Mouse (Mus musculus) mouse embryonic stem cell (cell line): Measurements from ENCODE around the gene Zfp553.

Source experiments
- in situ Hi-C, 2 experiments: fragments of 300-500 bp; cut with MboI; formaldehyde crosslinking; loops; 1 replicate in 1 of 2; 3 replicates in 1 of 2; pipeline ENCODE4 v1.14.3; 2019 to 2020; ENCODE audit warnings: low sequenced_read_pairs in 2 of 2, low pct_unique_long_range_greater_than_20kb in 1 of 2, mixed read lengths in 1 of 2; ENCODE audit not compliant: unreplicated experiment in 1 of 2

Zfp553 gene

GRCm38 (mm10) chr7:127232622-127233367 lies at the start of gene Zfp553, which contains the start of gene Sept1:
Gene Zfp553 (plus strand): TSS chr7:127233061.
Gene Sept1 (minus strand): TSS chr7:127233130.
- in situ Hi-C loops, result no loop called here

GRCm38 (mm10) chr7:127183345-127183744 lies 49.5 kb upstream of the Zfp553 start:
- in situ Hi-C loops, result loop anchor here in 1 of 2 experiments (10.0 kb wide), 1 partner anchor 59 kb away; the partner anchor contains the start of gene Qprt

- in situ Hi-C loops, result loop anchor here in 1 of 2 experiments (10.0 kb wide), 1 partner anchor 59 kb away; the partner anchor contains the start of gene Qprt
These were observed 49.0 kb upstream of the Zfp553 start for GRCm38 (mm10) chr7:127183828-127184227.

GRCm38 (mm10) chr7:127184720-127185119 lies 48.1 kb upstream of the Zfp553 start:
- in situ Hi-C loops, result loop anchor here in 1 of 2 experiments (10.0 kb wide), 1 partner anchor 60 kb away; the partner anchor contains the start of gene Qprt

- in situ Hi-C loops, result loop anchor here in 1 of 2 experiments (10.0 kb wide), 1 partner anchor 61 kb away; the partner anchor contains the start of gene Qprt
These were observed 47.3 kb upstream of the Zfp553 start for GRCm38 (mm10) chr7:127185601-127186000.

GRCm38 (mm10) chr7:127187351-127187750 lies 45.5 kb upstream of the Zfp553 start:
- in situ Hi-C loops, result loop anchor here in 1 of 2 experiments (10.0 kb wide), 1 partner anchor 63 kb away; the partner anchor contains the start of gene Qprt

- in situ Hi-C loops, result loop anchor here in 1 of 2 experiments (10.0 kb wide), 1 partner anchor 64 kb away; the partner anchor contains the start of gene Qprt
These were observed 44.3 kb upstream of the Zfp553 start for GRCm38 (mm10) chr7:127188305-127189276.

- in situ Hi-C loops, result no loop called here
These were observed 42.2 kb upstream of the Zfp553 start for GRCm38 (mm10) chr7:127190672-127191071.

GRCm38 (mm10) chr7:127192989-127193388 lies 39.9 kb upstream of the Zfp553 start:
- in situ Hi-C loops, result no loop called here

GRCm38 (mm10) chr7:127194011-127194632 lies 38.7 kb upstream of the Zfp553 start:
- in situ Hi-C loops, result no loop called here

GRCm38 (mm10) chr7:127194633-127195029 lies 38.2 kb upstream of the Zfp553 start:
- in situ Hi-C loops, result no loop called here

- in situ Hi-C loops, result no loop called here
These were observed 37.1 kb upstream of the Zfp553 start, which contains the start of gene Cd2bp2 for GRCm38 (mm10) chr7:127195544-127196295. Gene Cd2bp2 (minus strand): TSS chr7:127196050.

- in situ Hi-C loops, result no loop called here
These were observed 36.4 kb upstream of the Zfp553 start for GRCm38 (mm10) chr7:127196484-127196883.

- in situ Hi-C loops, result no loop called here
These were observed 26.3 kb upstream of the Zfp553 start for GRCm38 (mm10) chr7:127206606-127207005.

- in situ Hi-C loops, result no loop called here
These were observed 25.2 kb upstream of the Zfp553 start for GRCm38 (mm10) chr7:127207374-127208294.

GRCm38 (mm10) chr7:127208295-127208552 lies 24.6 kb upstream of the Zfp553 start, which contains the start of gene Tbc1d10b:
Gene Tbc1d10b (minus strand): TSS chr7:127208468.
- in situ Hi-C loops, result no loop called here
